Mouse (Mus musculus) heart, adult 18-20 months (tissue): Measurements from ENCODE around the gene Gnb2. TPM values are rescaled to one million over a fixed set of nuclear protein-coding genes. Genes with fewer than 3 reads are reported as not detected.

Source experiments
- DNase-seq, 2 experiments: peaks; one replicate each; pipeline ENCODE4 v3.0.0; 2021 to 2022; ENCODE audit warnings: mixed read lengths in 1 of 2
- long read RNA-seq, 2 experiments: library from polyadenylated mRNA; stranded (forward); transcript quantifications; one replicate each; pipeline ENCODE4 v2.0.0; 2021
- total RNA-seq, 2 experiments: library from RNA; stranded (reverse); gene quantifications; 2 replicates each; pipeline ENCODE4 v1.2.3; 2021

Gene Gnb2
- 100 to 1,000 TPM; 233 to 247 TPM for total RNA-seq
- long read RNA-seq, experiment 1, transcript Gnb2-201 (10 exons, 1,860 nt), result major isoform, 75 of 90 reads
- long read RNA-seq, experiment 1, partial matches to known transcripts, result 3 of 90 reads
- long read RNA-seq, experiment 1, other reads (novel, unspliced or antisense), result 12 of 90 reads
- long read RNA-seq, experiment 2, transcript Gnb2-201 (10 exons, 1,860 nt), result major isoform, 36 of 51 reads
- long read RNA-seq, experiment 2, partial matches to known transcripts, result 3 of 51 reads
- long read RNA-seq, experiment 2, other reads (novel, unspliced or antisense), result 11 of 51 reads

GRCm38 (mm10) chr5:137533117-137533827, at the start of gene Gnb2, which contains the start of gene Epo:
Gnb2 (minus strand) TSS chr5:137533510.
Epo (minus strand) TSS chr5:137533242.
- peak; percentile 99 to 100 for DNase-seq

- DNase-seq, result no peak
Measured at GRCm38 (mm10) chr5:137582702-137583101, 49.4 kb upstream of the Gnb2 start.

- DNase-seq, result no peak
Measured at GRCm38 (mm10) chr5:137580246-137580645, 46.9 kb upstream of the Gnb2 start.

- peak; percentile 47 to 56 for DNase-seq
Measured at GRCm38 (mm10) chr5:137574470-137574901, 41.2 kb upstream of the Gnb2 start.

GRCm38 (mm10) chr5:137570691-137571586, 37.6 kb upstream of the Gnb2 start:
- no peak for DNase-seq

GRCm38 (mm10) chr5:137570181-137570580, 36.9 kb upstream of the Gnb2 start:
- DNase-seq, result no peak

- peak; percentile 49 to 61 for DNase-seq
Measured at GRCm38 (mm10) chr5:137569665-137570064, 36.4 kb upstream of the Gnb2 start, which contains the start of gene Tfr2. Tfr2 (plus strand) TSS chr5:137569840.

GRCm38 (mm10) chr5:137569031-137569430, 35.7 kb upstream of the Gnb2 start:
- no peak for DNase-seq

GRCm38 (mm10) chr5:137568223-137568798, 35.0 kb upstream of the Gnb2 start:
- DNase-seq, result no peak

- DNase-seq, result no peak
Measured at GRCm38 (mm10) chr5:137566416-137566815, 33.1 kb upstream of the Gnb2 start.

GRCm38 (mm10) chr5:137565744-137566143, 32.4 kb upstream of the Gnb2 start:
- no peak for DNase-seq

GRCm38 (mm10) chr5:137562965-137563364, 29.7 kb upstream of the Gnb2 start:
- no peak for DNase-seq

GRCm38 (mm10) chr5:137561556-137561955, 28.2 kb upstream of the Gnb2 start:
- no peak for DNase-seq

GRCm38 (mm10) chr5:137553898-137554297, 20.6 kb upstream of the Gnb2 start:
- DNase-seq, result no peak

- DNase-seq, result peak; percentile 34 to 53
Measured at GRCm38 (mm10) chr5:137553411-137553837, 20.1 kb upstream of the Gnb2 start, which contains the start of gene Actl6b. Actl6b (plus strand) TSS chr5:137553517.

- no peak for DNase-seq
Measured at GRCm38 (mm10) chr5:137553000-137553399, 19.7 kb upstream of the Gnb2 start.

- DNase-seq, result no peak
Measured at GRCm38 (mm10) chr5:137551119-137551518, 17.8 kb upstream of the Gnb2 start.

- no peak for DNase-seq
Measured at GRCm38 (mm10) chr5:137549840-137550239, 16.5 kb upstream of the Gnb2 start.

- no peak for DNase-seq
Measured at GRCm38 (mm10) chr5:137545596-137545995, 12.3 kb upstream of the Gnb2 start.

GRCm38 (mm10) chr5:137544926-137545325, 11.6 kb upstream of the Gnb2 start:
- no peak for DNase-seq

GRCm38 (mm10) chr5:137541768-137542540, 8.6 kb upstream of the Gnb2 start:
- DNase-seq, result peak in 1 of 2 experiments; percentile 40
